Mouse (Mus musculus) frontal cortex, postnatal 25 days (tissue): ENCODE results near the gene Gm13212.
"Not testable (repeated sequence)": the region's sequence is repeated elsewhere in the genome, so short reads cannot be mapped to it uniquely, and the experiment has no call there.

Experiments
- DNase-seq, 2 experiments: peaks; one replicate each; pipeline ENCODE4 v3.0.0; 2022; ENCODE audit warnings: low spot score in 2 of 2

Gene Gm13212

DNA sequence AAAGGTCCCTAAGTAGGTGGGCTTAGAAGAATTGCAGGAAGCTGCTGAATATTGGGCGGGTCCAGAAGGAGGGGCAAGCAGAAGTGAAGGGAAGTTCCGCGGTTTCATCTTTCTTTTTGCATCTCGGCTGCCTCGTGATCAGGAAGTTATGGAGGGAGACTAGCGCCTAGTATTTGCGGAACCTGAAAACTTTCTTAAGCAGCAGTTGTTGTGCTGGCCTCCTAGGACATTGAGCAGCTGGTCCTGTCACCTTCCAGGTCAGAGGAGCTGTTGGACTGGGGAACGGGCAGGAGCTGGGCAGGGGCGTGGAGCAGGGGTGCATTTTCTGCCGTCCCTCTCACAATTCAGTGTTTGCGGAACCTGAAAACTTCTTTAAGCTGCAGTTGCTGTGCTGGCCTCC lies at the start of gene Gm13212:
Gene Gm13212, plus strand, starts transcription at position 89 of the 400 bp plus-strand sequence.
- not testable (repeated sequence) for DNase-seq

DNA sequence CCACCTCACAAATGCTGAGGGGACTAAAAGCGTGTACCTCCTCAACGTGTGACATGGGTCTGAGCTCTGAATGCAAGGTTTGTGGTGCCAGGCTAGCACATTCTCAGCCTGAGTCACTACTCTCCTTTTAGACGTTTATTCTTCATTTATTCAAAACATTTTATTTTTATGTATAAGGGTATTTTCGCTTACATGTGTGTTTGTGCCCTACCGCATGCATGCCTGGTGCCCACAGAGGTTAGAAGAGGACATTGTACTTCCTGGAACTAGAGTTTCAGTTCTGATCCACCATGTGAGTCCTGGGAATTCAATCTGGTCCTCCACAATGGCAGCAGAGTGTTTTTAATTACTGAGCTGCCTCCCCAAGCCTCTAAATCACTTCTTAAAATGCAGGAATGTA lies 41.1 kb upstream of the Gm13212 start:
- DNase-seq: not testable (repeated sequence)

DNA sequence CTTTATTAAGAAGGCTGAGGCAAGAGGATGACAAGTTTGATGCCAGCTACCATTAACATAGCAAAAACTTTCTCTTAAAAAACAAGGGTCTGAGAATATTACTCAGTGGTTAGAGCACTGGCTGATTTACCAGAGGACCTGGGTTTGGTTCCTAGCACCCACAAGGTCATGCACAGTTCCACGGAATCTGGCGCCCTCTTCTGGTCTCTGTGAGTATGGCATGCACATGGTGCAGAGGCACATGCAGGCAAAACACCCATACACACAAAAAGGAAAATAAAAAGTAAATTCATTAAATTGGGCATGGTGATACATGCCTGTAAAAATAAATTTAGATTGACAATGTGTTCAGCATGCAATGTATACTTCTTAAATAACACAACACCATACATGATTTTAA lies 39.9 kb upstream of the Gm13212 start:
- DNase-seq: not testable (repeated sequence)

DNA sequence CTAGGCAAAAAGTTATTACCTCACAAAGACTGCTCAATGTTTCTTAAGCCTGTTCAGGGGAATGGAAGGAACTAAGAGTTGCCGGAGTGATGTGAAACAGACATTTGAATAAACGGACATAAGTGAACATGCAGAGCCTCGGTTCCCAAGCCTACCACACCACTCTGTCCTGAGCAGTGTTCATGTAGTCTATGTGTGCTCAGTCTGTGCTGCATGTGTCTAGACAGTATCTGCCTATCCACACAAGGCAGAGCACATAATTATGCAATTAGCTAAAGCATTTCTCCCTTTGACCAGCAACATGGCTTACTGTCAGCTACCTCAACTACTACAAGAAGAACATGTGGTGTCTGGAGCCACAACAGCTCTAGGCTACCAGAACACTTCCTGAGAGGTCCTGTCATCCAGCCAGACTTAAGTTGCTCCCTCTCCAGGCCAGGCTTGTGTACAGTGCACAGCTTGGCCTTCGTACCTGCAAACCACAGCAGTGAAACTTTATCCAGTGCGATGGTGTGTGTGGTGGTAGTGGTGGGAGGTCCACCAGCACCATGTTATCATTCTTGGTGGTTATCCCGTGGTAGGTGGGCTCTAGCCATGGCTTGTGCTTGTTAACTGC lies 39.1 kb upstream of the Gm13212 start:
- DNase-seq: not testable (repeated sequence)

DNA sequence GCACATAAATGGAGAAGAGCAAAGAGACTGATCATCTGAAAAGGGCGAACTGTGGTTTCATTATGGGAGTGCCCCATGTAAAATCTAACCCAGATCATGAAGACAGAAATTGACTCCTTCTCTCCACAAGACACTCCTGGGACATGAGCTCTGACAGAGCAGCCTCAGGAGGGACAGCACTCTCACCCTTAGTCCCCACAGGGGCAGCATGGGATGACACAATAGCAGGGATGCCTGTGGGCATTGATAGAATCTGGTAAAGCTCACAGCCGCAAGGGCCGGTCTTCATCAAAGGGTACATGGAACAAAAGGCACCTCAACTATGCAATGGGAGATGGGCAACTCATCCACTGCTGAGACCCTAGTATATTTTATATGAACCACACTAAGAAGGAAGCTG lies 38.5 kb upstream of the Gm13212 start:
- DNase-seq: not testable (repeated sequence)

DNA sequence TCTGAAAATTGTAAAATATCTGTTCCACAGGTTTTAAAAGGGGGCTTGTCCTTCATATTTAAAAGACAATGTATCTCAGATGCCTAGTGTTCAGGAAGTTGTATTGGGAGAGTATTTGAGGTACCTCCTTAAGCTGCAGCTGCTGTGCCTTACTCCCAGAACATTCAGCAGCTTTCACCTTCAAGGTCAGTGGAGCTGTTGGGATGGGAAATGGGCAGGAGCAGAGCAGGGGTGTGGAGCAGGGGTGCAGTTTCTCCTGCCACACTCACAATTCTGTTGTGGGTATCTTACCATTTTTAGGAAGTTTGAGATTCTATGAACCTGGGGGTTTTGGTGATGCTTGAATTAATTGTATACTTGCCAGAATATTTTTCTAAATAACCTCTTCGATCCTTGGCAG lies 28.3 kb upstream of the Gm13212 start:
- DNase-seq: no peak

DNA sequence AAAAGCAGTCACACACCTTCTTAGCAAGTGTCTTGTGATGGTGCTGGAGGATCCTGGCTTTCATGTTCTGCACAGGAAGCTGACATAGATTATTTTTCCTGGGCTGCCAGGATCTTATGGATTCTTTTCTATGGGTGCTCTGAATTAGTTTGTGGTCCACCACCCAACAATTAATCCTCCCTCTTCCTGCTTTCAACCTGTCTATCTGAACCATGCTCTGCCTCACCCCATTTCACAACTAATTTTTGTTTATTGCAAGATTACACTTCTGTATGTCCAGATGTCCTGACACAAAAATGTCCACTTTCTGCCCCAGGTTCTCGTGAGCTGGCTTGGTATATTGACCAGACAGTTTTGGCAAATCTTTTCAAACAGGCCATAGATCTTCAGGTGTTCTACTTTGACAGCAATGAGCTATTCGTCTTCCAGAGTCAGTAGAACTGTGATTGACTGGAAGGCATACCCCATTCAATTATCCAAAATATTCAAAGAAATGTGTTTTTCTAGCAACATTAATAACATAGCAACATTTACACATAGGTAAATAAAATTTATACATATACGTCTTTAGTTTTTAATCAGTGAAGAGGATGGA lies 25.4 kb upstream of the Gm13212 start:
- no peak for DNase-seq

DNA sequence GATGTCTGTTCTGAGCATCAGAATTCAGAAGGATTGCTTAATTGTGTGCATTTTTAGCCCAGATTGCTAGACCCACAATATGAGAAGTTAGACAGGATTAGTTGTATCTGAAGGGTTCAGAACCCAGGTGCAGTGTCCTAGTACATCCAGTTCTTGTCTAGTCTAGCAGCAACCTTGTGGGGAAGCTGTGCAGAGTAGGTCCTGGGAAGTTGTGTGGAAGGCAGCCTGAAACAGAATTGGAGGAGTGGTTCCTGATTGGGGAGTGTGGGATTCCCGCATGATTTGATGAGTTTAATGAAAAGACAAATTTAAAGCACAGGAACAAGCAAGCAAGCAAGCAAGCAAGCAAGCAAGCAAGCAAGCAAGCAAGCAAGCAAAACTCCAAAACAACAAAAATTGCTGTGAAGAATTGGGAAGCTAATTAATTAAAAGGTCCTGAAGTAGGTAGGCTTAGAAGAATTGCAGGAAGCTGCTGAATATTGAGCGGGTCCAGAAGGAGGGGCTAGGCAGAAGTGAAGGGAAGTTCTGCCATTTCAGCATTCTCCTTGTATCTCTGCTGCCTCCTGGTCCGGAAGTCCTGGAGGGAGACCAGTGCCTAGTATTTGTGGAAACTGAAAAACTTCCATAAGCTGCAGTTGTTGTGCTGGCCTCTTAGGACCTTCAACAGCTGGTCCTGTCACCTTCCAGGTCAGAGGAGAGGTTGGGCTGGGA lies 20.7 kb upstream of the Gm13212 start:
- no peak for DNase-seq

DNA sequence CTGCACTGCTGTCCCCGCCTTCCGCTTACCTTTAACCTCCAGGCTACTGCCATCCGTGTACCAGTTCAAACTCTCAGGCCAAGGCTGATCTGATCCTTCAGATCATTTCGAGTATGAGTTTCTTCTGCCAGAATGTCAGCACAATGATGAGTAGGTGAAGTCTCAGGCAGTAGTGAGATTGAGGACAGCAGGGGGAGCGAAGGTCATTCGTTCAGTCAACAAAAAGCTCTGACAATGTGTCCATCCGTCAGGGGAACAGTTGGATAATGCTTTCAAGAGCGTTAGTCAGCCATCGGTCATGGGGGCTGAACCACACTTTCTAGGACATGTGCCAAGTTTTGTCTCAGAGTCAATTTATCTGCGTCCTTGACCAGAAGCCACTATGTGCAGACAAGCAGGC lies 14.5 kb upstream of the Gm13212 start:
- not testable (repeated sequence) for DNase-seq

DNA sequence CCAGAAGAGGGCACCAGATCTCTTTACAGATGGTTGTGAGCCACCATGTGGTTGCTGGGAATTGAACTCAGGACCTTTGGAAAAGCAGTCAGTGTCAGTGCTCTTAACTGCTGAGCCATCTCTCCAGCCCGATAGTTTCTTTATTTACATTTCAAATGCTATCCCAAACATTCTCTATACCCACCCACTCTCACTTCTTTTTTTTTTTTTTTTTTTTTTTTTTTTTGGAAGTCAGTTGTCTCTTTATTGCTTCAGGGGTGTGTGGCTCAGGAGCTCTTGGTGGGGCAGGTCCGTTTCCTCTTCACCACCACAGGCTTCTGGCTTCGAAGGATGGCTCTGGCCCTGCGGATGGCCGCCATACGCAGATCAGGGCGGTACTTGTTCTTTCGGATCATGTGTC lies 8.3 kb upstream of the Gm13212 start:
- DNase-seq: not testable (repeated sequence)

DNA sequence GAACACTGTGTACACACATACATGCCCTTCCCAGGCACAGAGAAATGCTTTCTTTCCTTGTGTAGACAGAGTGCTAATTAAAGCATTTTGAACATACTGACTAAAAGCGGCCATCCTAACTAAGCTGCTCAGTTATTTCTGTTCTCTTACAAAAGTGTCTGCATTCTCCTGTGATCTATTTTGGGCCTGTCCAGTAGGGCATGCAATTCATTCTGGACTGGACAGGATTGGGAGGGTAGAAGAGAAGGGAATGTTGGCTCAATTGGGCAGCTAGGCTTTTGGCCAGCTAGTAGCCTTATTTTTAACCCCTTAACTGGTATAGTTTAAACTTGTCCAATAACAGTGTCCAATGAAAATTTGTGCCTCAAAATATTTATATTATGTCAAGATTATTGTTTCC lies 4.6 kb upstream of the Gm13212 start:
- DNase-seq: not testable (repeated sequence)

DNA sequence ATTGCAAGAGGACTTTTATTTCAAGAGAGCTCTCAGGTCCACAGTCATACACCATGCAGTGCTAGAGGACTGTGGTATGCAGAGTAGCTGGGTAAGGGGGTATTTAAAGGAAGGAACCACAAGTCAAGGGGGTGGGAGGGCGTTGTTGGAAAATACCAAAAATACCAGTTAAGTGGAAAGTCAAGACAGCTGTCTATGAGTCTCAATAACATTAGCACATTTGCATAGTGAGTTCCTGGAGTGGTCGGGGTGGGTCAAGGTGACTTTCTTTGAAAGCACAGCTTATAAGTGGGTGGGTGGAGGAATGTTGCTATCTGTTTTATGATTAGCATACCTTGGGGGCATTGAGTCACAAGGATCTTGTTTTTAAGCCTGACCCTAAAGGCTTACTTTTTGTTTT lies 1.1 kb downstream of the Gm13212 start:
- not testable (repeated sequence) for DNase-seq

DNA sequence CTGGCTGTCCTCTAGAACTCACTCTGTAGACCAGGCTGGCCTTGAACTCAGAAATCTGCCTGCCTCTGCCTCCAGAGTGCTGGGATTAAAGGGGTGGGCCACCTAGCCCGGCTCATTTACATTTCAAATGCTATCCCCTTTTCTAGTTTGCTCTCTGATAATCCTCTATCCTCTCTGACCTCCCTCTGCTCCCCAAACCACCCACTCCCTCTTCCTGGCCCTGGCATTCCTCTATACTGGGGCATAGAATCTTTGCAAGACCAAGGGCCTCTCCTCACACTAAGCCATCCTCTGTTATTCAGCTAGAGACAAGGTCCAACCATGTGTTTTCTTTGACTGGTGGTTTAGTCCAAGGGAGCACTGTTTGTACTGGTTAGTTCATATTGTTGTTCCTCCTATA lies 9.2 kb downstream of the Gm13212 start:
- DNase-seq: not testable (repeated sequence)

DNA sequence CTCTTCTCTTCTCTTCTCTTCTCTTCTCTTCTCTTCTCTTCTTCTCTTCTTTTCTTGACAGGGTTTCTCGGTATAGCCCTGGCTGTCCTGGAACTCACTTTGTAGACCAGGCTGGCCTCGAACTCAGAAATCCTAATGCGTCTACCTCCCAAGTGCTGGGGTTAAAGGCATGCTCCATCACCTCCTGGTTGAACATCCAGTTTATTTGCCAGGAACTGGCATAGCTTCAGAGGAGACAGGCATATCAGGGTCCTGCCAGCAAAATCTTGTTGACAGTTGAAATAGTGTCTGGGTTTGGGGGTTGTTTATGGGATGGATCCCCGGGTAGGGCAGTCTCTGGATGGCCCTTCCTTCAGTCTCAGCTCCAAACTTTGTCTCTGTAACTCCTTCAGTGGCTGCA lies 9.8 kb downstream of the Gm13212 start:
- not testable (repeated sequence) for DNase-seq

DNA sequence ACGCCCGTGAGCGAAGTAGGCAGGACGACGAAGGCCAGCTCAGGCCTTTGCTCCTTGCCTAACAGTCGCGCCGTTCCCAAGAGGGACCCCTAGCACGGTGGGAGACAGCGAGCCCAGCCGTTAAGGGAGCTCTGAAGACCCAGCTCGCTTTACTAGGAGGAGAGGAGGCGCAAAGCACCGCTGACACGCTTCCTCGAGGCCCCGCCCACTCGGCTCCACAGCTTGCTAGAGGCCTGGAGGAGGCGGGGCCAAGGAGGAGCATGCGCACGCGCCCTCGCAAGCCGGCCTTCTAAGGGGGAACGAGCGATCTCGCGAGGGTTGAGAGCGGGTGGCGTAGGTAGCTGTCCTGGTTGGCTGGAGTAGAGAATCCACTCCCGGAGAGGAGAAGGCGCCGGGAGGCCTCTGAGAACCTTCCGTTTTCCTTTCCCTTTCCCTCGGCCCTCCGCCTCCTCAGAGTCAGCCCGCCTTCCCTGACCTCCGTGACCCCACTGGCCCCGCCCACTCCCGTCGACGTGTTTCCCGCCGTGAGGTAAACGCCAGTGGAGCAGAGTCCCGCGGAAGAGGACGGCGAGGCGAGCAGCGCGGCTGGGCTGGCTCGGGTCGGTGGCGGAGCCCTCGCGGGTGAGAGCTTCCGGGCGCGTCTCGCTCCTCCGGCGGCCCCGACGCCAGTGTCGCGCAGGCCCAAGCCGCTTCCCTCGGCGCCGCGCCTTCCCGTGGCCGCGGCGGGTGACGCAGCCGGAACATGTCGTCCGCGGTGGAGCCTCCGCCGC lies 55.6 kb downstream of the Gm13212 start:
- not testable (repeated sequence) for DNase-seq

DNA sequence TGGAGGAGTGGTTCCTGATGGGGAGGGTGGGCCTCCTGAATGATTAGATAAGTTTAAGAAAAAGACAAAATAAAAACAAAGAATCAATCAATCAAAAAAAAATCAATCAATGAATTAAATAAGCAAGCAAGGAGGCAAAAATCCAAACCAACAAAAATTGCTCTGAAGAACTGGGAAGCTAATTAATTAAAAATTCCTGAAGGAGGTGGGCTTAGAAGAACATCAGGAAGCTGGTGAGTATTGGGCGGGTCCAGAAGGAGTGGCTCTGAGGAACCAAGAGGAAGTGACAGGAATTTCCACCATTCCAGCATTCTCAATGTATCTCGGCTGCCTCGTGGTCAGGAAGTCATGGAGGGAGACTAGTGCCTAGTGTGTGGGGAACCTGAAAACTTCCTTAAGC lies 85.4 kb downstream of the Gm13212 start, which contains the start of gene Zfp980:
Gene Zfp980, plus strand, starts transcription at position 301 of the 400 bp plus-strand sequence.
- DNase-seq: not testable (repeated sequence)

DNA sequence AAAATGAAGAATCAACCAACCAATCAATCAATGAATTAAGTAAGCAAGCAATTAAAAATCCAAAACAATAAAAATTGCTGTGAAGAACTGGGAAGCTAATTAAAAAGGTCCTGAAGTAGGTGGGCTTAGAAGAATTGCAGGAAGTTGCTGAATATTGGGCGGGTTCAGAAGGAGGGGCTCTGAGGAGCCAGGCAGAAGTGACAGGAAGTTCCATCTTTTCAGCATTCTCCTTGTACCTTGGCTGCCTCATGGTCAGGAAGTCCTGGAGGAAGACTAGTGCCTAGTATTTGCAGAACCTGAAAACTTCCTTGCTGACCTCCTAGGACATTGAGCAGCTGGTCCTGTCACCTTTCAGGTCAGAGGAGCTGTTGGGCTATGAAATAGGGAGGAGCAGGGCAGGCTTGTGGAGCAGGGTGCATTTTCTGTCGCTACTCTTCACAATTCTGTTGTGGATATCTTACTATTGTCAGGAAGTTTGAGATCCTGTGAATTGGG lies 89.4 kb downstream of the Gm13212 start:
- DNase-seq: not testable (repeated sequence)
